9 mouse cellular contexts compared by ENCODE assay signal in the genomic region with DNA sequence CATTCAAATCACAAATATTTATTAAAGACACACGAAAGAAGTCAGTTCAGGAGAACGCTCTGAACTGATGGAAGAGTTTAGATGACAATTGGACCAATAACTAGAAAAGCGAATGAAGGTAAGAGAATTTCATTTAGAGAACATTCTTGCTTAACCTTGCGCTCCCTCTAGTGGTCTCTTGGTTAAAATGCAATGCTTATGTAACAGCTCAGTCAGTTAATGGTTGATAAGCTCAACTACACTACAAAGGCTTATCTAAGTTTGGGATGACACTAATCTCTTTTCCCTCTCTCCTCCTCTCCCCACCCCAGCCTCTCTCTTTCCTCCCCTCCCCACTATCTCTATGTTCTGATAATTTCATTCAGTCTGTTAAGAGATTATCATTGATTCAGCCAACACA. TPM values are rescaled to one million over a fixed set of nuclear protein-coding genes. Genes with fewer than 3 reads are reported as not detected.
DNase-seq lines count a peak whose midpoint lies in the region; ATAC-seq and TF ChIP-seq lines count a peak whose summit lies in the region.
"Had no signal": no experiment of that assay in that cellular context is flagged by ENCODE, and none has a peak within 500 bp of the region (broad histone marks: within the 10 kb centered on the region; RNA-seq: fewer than 3 reads in every experiment).

No protein-coding gene starts in this region.

- WGBS in forebrain, embryonic 13.5 days: 34% methylated on average over 4 of the region's 4 CpGs
- 38% methylated on average over 4 of the region's 4 CpGs for WGBS in forebrain, embryonic 10.5 days

- no peak overlapping the region for H3K27ac ChIP-seq in forebrain, embryonic 13.5 days
- no peak overlapping the region for H3K27ac ChIP-seq in forebrain, embryonic 10.5 days
- no peak overlapping the region for H3K27ac ChIP-seq in left cerebral cortex, adult 2 months
- H3K27ac ChIP-seq: midbrain, embryonic 12.5 days had no signal

- H3K4me1 ChIP-seq in forebrain, embryonic 13.5 days: no peaks in the 10 kb centered on the region
- H3K4me1 ChIP-seq in forebrain, embryonic 10.5 days: no peaks in the 10 kb centered on the region
- H3K4me1 ChIP-seq: midbrain, embryonic 12.5 days had no signal

- H3K9ac ChIP-seq in forebrain, embryonic 13.5 days: no peak overlapping the region
- H3K9ac ChIP-seq: midbrain, embryonic 12.5 days had no signal

- intact Hi-C loops in left cerebral cortex, adult 2 months (cut with DNase I): loop anchor here (5.0 to 10.0 kb wide), 5 partner anchors 127 to 524 kb away; partner anchors contain the start of gene Rps4x
- intact Hi-C loops in left cerebral cortex, postnatal 36 days (cut with DNase I): loop anchor here (5.0 to 10.0 kb wide), 3 partner anchors 134 to 412 kb away; no protein-coding TSS in a partner anchor

- H3K36me3 ChIP-seq in forebrain, embryonic 13.5 days (ENCODE audit: poor library complexity, severe bottlenecking): no peaks in the 10 kb centered on the region
- H3K36me3 ChIP-seq in forebrain, embryonic 10.5 days (replicated peaks): no peaks in the 10 kb centered on the region
- H3K36me3 ChIP-seq: midbrain, embryonic 12.5 days had no signal

- DNase-seq in forebrain, embryonic 10.5 days (ENCODE audit: extremely low spot score, low spot score): no peak
- DNase-seq in left cerebral cortex, adult 2 months (ENCODE audit: extremely low spot score in 1 of 2, low spot score in 2 of 2): peak in 1 of 2 experiments; percentile 15
- no peak for DNase-seq in left cerebral cortex, postnatal 36 days (ENCODE audit: low spot score in 2 of 2)
- peak; percentile 49 for DNase-seq in R1 (ENCODE audit: low read depth, low spot score)
- DNase-seq in right cerebral cortex, postnatal 36 days (ENCODE audit: low spot score in 2 of 2): peak; percentile 3 to 6
- DNase-seq in adrenal gland, adult 18-20 months (ENCODE audit: low spot score in 2 of 2): no peak

- H3K4me2 ChIP-seq in forebrain, embryonic 13.5 days: no peak overlapping the region
- H3K4me2 ChIP-seq: midbrain, embryonic 12.5 days had no signal

- H3K9me3 ChIP-seq in forebrain, embryonic 13.5 days (replicated peaks): no peaks in the 10 kb centered on the region
- H3K9me3 ChIP-seq in forebrain, embryonic 10.5 days: no peaks in the 10 kb centered on the region
- H3K9me3 ChIP-seq: midbrain, embryonic 12.5 days had no signal

- H3K27me3 ChIP-seq in forebrain, embryonic 13.5 days: no peaks in the 10 kb centered on the region
- H3K27me3 ChIP-seq in forebrain, embryonic 10.5 days (ENCODE audit: poor library complexity, severe bottlenecking): peaks cover 60% of the 10 kb centered on the region

- peak; percentile 79 for TF ChIP-seq CTCF in left cerebral cortex, adult 2 months (IDR thresholded peaks at IDR 0.05)

- ATAC-seq in forebrain, embryonic 13.5 days: 0 out of 2 replicates have a peak, but pooled peaks have one; percentile 24
- peak; percentile 67 for ATAC-seq in inflammation-experienced regulatory T-cells, adult 6 months

- H3K4me3 ChIP-seq in forebrain, embryonic 13.5 days: no peak overlapping the region
- H3K4me3 ChIP-seq in forebrain, embryonic 10.5 days: no peak overlapping the region
- no peak overlapping the region for H3K4me3 ChIP-seq in left cerebral cortex, adult 2 months
- H3K4me3 ChIP-seq: midbrain, embryonic 12.5 days had no signal

RNA-seq across cellular contexts. Expression of gene Hdac8, which starts 26.2 kb away (rescaled TPM):
- 12.2 and 12.4 TPM in 2 replicates for polyA plus RNA-seq in forebrain, embryonic 13.5 days (2015; fragmentation: Nextera tagmentation; extraction: Ambion mirVana)
- polyA plus RNA-seq in forebrain, embryonic 10.5 days (2016; fragmentation: Nextera tagmentation; extraction: Ambion mirVana): 8.1 and 8.9 TPM in 2 replicates
- total RNA-seq in left cerebral cortex, adult 2 months (2021): 10 to 100 TPM; 16.0 to 16.9 TPM
- 10 to 100 TPM; 12.7 to 17.8 TPM for total RNA-seq in left cerebral cortex, postnatal 36 days (2021)
- polyA plus RNA-seq in inflammation-experienced regulatory T-cells, adult 6 months (2017; shearing (Covaris generic)): 10 to 100 TPM in 2 of 3 experiments, 1 to 10 TPM in 1; 9.7 to 13.7 (median 11.7) TPM
- total RNA-seq in adrenal gland, adult 18-20 months (2021): 1 to 10 TPM; 7.2 to 8.3 TPM

Comparison
In these comparisons a context has a peak if more than half of its experiments do, and no peak if none do; other contexts are left out.
1. DNase-seq: peak in R1 (single experiment) and right cerebral cortex, postnatal 36 days (2 of 2); none in forebrain, embryonic 10.5 days (single experiment), left cerebral cortex, postnatal 36 days (0 of 2) and adrenal gland, adult 18-20 months (0 of 2).